Mouse (Mus musculus) lung, postnatal 0 days (tissue): ENCODE measurements around the gene Slco1c1. TPM values are rescaled to one million over a fixed set of nuclear protein-coding genes. Genes with fewer than 3 reads are reported as not detected.
"Not testable (repeated sequence)": the region's sequence is repeated elsewhere in the genome, so short reads cannot be mapped to it uniquely, and the experiment has no call there.

ENCODE experiments used
- ATAC-seq: fragments of 200-750 bp; cut with Nextera tagmentation; 2 replicates; pipeline ENCODE4 v1.8.0; 2017; ENCODE audit warnings: moderate library complexity
- DNase-seq: peaks from one replicate; pipeline ENCODE4 v3.0.0-alpha.2; 2016; ENCODE audit warnings: low spot score
- H3K27ac ChIP-seq: fragments of 300-500 bp; sonication (generic); 2 replicates; pipeline ENCODE4 v1.5.1; 2014; ENCODE audit warnings: antibody characterized with exemption, mild to moderate bottlenecking, low read length, mixed read lengths
- H3K27me3 ChIP-seq: fragments of 300-500 bp; sonication (generic); replicated peaks from 2 replicates; pipeline ENCODE4 v1.6.1; 2014; ENCODE audit warnings: low read length, mixed read lengths; ENCODE audit not compliant: insufficient read depth
- H3K36me3 ChIP-seq: fragments of 300-500 bp; sonication (generic); 2 replicates; pipeline ENCODE4 v1.6.1; 2014; ENCODE audit warnings: low read length, mixed read lengths; ENCODE audit not compliant: insufficient read depth
- H3K4me1 ChIP-seq: fragments of 300-500 bp; sonication (generic); 2 replicates; pipeline ENCODE4 v1.6.1; 2014; ENCODE audit warnings: antibody characterized with exemption, low read depth, low read length, mixed read lengths; ENCODE audit not compliant: insufficient read depth
- H3K4me2 ChIP-seq: fragments of 300-500 bp; sonication (generic); replicated peaks from 2 replicates; pipeline ENCODE4 v1.6.1; 2014; ENCODE audit warnings: low read depth, mild to moderate bottlenecking, low read length, moderate library complexity, mixed read lengths
- H3K4me3 ChIP-seq: fragments of 300-500 bp; sonication (generic); 2 replicates; pipeline ENCODE4 v1.5.1; 2014; ENCODE audit warnings: low read depth, low read length
- H3K9ac ChIP-seq: fragments of 300-500 bp; sonication (generic); replicated peaks from 2 replicates; pipeline ENCODE4 v1.6.1; 2014; ENCODE audit warnings: low read depth, mild to moderate bottlenecking
- H3K9me3 ChIP-seq: fragments of 300-500 bp; sonication (generic); 2 replicates; pipeline ENCODE4 v1.6.1; 2016; ENCODE audit warnings: low read length, mixed read lengths
- CTCF ChIP-seq: IDR thresholded peaks from 2 replicates; pipeline ENCODE4 v1.5.1; 2016; ENCODE audit warnings: antibody characterized with exemption, mild to moderate bottlenecking
- EP300 ChIP-seq: IDR thresholded peaks from 2 replicates; pipeline ENCODE4 v1.6.1; 2016; ENCODE audit warnings: antibody characterized with exemption, mild to moderate bottlenecking, control low read depth
- WGBS: fragments of 180-500 bp; shearing (Covaris S2); extraction: QIAGEN DNeasy Blood & Tissue Kit; methylation state at CpG from one replicate; pipeline ENCODE4 v1.1.7; 2014; 5-methylcytosine and 5-hydroxymethylcytosine counted together
- polyA plus RNA-seq: library from polyadenylated mRNA; unstranded; fragments of >200 nt; fragmentation: Nextera tagmentation; extraction: Ambion mirVana; gene quantifications from 2 replicates; pipeline ENCODE4 v1.2.1, GENCODE M21; 2015

Gene Slco1c1
- polyA plus RNA-seq, 1 experiment from 2014 or later = 0.17 TPM

DNA sequence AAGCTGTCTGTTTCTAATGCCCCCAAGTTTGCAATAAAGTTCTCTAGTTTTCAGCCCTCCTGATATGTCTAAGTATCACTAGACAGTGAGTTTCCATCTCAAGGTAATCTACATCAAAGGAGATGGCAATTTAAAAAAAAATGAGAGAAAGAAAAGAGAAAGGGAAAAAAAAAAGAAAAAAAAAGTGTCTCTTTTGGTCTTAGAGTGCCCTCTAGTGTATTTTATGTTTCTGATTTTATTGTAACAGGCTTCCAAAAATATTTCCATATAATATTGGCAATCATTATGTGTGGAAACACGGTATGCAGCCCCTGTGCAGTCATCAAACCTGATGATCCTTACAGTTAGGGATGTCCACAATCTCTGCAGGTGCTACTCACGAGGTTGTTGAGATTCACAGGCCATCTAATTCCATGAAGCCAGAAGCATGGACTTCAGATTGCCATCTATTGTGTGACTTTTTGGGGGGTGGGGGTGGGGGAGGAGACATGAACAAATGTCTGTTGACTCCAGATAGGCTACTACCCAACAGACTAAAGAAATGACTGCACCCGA is 52.6 kb downstream of the Slco1c1 start:
- DNase-seq (peak; percentile 53), ATAC-seq (no peak)
- WGBS = 42% methylated on average over 3 of the region's 3 CpGs

DNA sequence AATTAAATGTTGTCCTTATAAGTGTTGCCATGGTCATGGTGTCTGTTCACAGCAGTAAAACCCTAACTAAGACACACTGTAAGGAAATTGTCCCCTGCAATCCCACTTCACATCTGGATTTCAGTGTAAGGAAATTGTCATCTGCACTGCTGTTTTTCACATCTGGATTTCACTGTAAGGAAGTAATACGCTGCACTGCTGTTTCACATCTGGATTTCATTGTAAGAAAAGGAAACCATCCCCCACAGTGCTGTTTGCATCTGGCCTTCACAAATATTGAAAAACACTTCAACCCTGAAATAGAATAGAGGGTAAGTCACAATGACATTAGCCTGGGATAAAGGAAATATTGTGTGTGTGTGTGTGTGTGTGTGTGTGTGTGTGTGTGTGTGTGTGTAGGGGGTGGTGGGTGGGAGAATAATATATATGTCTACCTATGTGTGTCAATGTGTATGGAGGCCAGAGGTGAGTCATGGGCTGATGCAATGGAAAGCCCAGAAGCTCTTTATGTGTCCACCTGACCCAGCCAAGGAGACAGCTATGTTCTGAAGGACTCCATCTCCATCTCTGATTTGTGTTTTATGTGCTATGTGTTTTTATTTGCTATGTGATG is 60.7 kb downstream of the Slco1c1 start:
- no peaks in the 10 kb centered on the region for H3K27me3 ChIP-seq
- no peak for ATAC-seq

More for the DNA sequence above, 52.6 kb downstream of the Slco1c1 start:
- H3K27ac ChIP-seq = no peak overlapping the region
- TF ChIP-seq EP300 = no peak
- TF ChIP-seq CTCF = peak; percentile 31
- H3K4me2 ChIP-seq = no peak overlapping the region
- no peaks in the 10 kb centered on the region for H3K36me3 ChIP-seq
- H3K9ac ChIP-seq = no peak overlapping the region
- H3K27me3 ChIP-seq = no peaks in the 10 kb centered on the region
- no peak overlapping the region for H3K4me3 ChIP-seq
- H3K9me3 ChIP-seq = no peaks in the 10 kb centered on the region
- H3K4me1 ChIP-seq = no peaks in the 10 kb centered on the region

DNA sequence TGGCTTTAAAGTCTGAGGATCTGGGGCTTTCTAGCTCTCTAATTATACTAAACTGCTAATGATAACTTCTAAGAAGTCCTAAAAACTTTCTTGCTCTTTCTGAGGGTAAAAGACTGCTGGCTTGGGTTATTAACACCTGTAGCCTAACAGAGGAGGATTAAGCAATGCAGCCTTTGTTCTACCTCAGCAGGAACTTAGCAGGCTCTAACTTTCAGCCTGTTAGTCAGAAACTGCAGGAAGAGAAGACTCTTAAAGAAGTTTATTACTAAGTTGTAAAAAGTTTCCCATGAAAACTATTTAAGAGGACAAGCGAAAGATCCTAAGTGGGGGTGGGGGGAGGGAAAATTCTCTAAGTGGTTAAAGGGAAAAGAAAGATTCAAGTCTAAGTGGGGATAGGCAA is 65.8 kb downstream of the Slco1c1 start:
- Histone ChIP-seq H3K4me2 (no peak overlapping the region), H3K4me3 (no peak overlapping the region), H3K9ac (no peak overlapping the region), H3K27me3 (no peaks in the 10 kb centered on the region), H3K36me3 (no peaks in the 10 kb centered on the region), H3K4me1 (no peaks in the 10 kb centered on the region), H3K27ac (no peak overlapping the region), H3K9me3 (no peaks in the 10 kb centered on the region)
- TF ChIP-seq CTCF = no peak
- TF ChIP-seq EP300 = no peak
- ATAC-seq (no peak), DNase-seq (no peak)
- WGBS = 55% methylated on average over 1 of the region's 1 CpGs

More for the DNA sequence above, 60.7 kb downstream of the Slco1c1 start:
- H3K4me1 ChIP-seq = no peaks in the 10 kb centered on the region
- H3K4me3 ChIP-seq = no peak overlapping the region
- WGBS = 79% methylated on average over 1 of the region's 1 CpGs
- no peaks in the 10 kb centered on the region for H3K36me3 ChIP-seq
- H3K9me3 ChIP-seq = no peaks in the 10 kb centered on the region
- no peak for DNase-seq
- H3K27ac ChIP-seq = no peak overlapping the region
- no peak overlapping the region for H3K9ac ChIP-seq
- no peak overlapping the region for H3K4me2 ChIP-seq
- TF ChIP-seq EP300 = no peak
- TF ChIP-seq CTCF = no peak

DNA sequence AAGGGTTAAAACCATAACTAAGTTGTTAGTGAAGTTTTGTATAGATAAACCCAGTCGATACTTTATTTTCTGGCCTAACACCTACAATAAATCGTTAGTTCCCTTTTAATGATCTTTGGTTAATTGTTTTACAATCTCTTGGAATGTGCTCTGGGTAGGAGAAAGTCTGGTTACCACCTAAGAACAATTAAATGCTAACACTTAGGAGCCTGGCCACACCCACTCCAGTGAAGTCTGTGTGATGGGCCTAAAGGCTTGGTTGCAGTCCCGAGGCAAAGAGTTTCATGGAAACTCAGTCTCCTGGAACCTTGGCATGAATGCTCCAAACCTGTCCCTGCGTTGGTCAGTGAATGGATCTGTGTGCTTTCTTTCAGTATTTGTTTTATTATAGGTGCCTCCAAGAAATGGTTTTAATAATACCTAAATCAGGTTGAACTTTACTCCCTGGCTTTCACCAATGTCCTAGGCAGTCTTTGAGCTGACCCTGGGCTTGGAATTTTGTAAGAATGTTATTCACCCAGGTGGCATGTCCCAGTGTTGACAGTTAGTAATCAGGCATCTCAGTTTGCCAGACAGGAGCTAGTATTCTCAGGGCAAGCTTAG is 66.5 kb downstream of the Slco1c1 start:
- H3K27me3 ChIP-seq, H3K27ac ChIP-seq, H3K4me1 ChIP-seq, H3K9ac ChIP-seq, H3K4me2 ChIP-seq, DNase-seq, ATAC-seq, H3K4me3 ChIP-seq, H3K9me3 ChIP-seq, H3K36me3 ChIP-seq: not testable (repeated sequence)
- WGBS = 46% methylated on average over 4 of the region's 4 CpGs

DNA sequence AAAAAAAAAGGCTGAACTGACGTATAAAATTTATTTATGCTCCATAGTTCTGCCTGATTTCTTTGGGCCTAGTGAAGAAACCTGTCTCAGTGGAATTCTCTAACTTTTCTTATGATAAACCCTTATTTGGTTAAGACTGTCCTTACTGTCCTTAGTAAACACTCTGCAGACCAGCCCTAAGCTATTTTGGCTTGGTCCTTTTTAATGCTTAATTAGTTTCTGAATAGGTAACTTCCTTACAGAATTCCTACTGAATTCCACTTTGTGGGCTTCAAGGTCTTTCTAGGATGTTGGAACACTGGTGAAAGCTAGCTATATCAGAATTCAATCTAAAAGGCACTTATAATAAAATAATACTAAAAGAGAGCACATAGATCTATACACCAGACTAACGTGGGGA is 71.9 kb downstream of the Slco1c1 start:
- H3K4me3 ChIP-seq = no peak overlapping the region
- H3K4me1 ChIP-seq = no peaks in the 10 kb centered on the region
- DNase-seq (no peak), ATAC-seq (no peak)
- no peaks in the 10 kb centered on the region for H3K36me3 ChIP-seq
- no peak overlapping the region for H3K27ac ChIP-seq
- no peak for TF ChIP-seq EP300
- no peak for TF ChIP-seq CTCF
- WGBS = 77% methylated on average over 2 of the region's 2 CpGs
- no peak overlapping the region for H3K9ac ChIP-seq
- H3K9me3 ChIP-seq = peaks cover 3% of the 10 kb centered on the region; the same call in 1 of the 2 replicates
- H3K4me2 ChIP-seq = no peak overlapping the region
- no peaks in the 10 kb centered on the region for H3K27me3 ChIP-seq

DNA sequence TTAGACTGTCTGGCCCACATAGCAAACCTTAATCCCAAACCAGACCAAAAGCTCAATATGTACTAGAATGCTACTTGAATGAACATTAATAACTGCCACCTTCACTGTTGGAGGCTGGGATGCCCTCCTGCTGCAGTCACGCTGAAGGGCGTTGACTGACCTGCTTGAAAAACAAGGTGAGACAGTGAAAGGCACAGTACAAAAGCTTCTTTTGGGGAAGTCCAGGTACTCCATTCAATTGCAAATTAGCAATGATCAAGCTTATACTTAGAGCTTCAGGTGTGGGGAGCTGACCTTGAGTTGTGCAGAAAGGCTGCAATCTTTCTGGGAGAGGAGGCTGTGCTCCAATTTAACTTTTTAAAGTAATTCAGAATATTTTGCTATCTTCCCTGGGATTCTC is 72.9 kb downstream of the Slco1c1 start:
- no peaks in the 10 kb centered on the region for H3K27me3 ChIP-seq
- WGBS = 100% methylated on average over 2 of the region's 2 CpGs
- no peaks in the 10 kb centered on the region for H3K4me1 ChIP-seq
- ATAC-seq (no peak), DNase-seq (no peak)
- no peak overlapping the region for H3K4me3 ChIP-seq
- H3K27ac ChIP-seq = no peak overlapping the region
- H3K9me3 ChIP-seq = peaks cover 3% of the 10 kb centered on the region; the same call in 1 of the 2 replicates
- H3K4me2 ChIP-seq = no peak overlapping the region
- no peak for TF ChIP-seq EP300
- no peak for TF ChIP-seq CTCF
- H3K9ac ChIP-seq = no peak overlapping the region
- H3K36me3 ChIP-seq = no peaks in the 10 kb centered on the region
